Comparison of ENCODE assay signal across 10 mouse cellular contexts in the genomic region with DNA sequence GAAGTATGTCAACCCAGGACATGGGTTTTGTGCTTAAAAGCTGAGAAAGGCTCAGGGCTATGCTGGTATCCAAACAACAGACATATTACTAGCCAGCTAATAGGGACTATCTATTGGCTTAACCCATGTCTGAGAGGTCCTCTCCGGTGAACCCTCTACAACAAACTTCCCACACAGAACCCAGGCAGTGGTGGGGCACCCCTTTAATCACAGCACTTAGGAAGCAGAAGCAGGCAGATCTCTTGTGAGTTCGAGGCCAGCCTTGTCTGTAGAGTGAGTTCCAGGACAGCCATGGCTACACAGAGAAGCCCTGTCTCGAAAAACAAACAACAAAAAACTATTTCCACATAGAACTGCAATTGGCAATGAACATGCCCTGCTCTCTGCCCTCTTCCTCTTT. TPM values are rescaled to one million over a fixed set of nuclear protein-coding genes. Genes with fewer than 3 reads are reported as not detected.
DNase-seq lines count a peak whose midpoint lies in the region; ATAC-seq and TF ChIP-seq lines count a peak whose summit lies in the region.
"Had no signal": no experiment of that assay in that cellular context is flagged by ENCODE, and none has a peak within 500 bp of the region (broad histone marks: within the 10 kb centered on the region; RNA-seq: fewer than 3 reads in every experiment).

No protein-coding gene starts in this region.

- H3K9ac ChIP-seq in heart, embryonic 14.5 days (ENCODE audit: low read length), result no peak overlapping the region; the same call in 1 of the 2 replicates
- H3K9ac ChIP-seq in lung, embryonic 16.5 days (ENCODE audit: low read length), result no peak overlapping the region
- H3K9ac ChIP-seq in limb, embryonic 14.5 days (ENCODE audit: low read depth, low read length, severe bottlenecking), result no peak overlapping the region
- H3K9ac ChIP-seq in stomach, embryonic 16.5 days (ENCODE audit: low read length), result no peak overlapping the region
- H3K9ac ChIP-seq: hindbrain, embryonic 14.5 days had no signal

- no peaks in the 10 kb centered on the region for H3K9me3 ChIP-seq in heart, embryonic 14.5 days (ENCODE audit: control insufficient read depth, low read length)
- H3K9me3 ChIP-seq in lung, embryonic 16.5 days (ENCODE audit: control insufficient read depth, low read length), result no peaks in the 10 kb centered on the region
- H3K9me3 ChIP-seq in limb, embryonic 14.5 days (ENCODE audit: control insufficient read depth, low read length), result no peaks in the 10 kb centered on the region
- no peaks in the 10 kb centered on the region for H3K9me3 ChIP-seq in stomach, embryonic 16.5 days (replicated peaks; ENCODE audit: control insufficient read depth, low read length)
- H3K9me3 ChIP-seq: megakaryocyte, embryonic 14.5 days had no signal

- peak overlapping the region; percentile 60 for H3K4me2 ChIP-seq in heart, embryonic 14.5 days (ENCODE audit: low read length)
- no peak overlapping the region for H3K4me2 ChIP-seq in lung, embryonic 16.5 days (ENCODE audit: low read depth, low read length)
- H3K4me2 ChIP-seq in limb, embryonic 14.5 days (replicated peaks; ENCODE audit: low read depth, low read length, severe bottlenecking), result 0 out of 2 replicates have a peak overlapping the region, but pooled peaks have one; percentile 35
- H3K4me2 ChIP-seq in stomach, embryonic 16.5 days (ENCODE audit: low read depth, low read length), result no peak overlapping the region

- WGBS in heart, embryonic 14.5 days, result 81% methylated on average over 3 of the region's 3 CpGs
- 82% methylated on average over 3 of the region's 3 CpGs for WGBS in lung, embryonic 16.5 days
- 82% methylated on average over 3 of the region's 3 CpGs for WGBS in limb, embryonic 14.5 days
- WGBS in stomach, embryonic 16.5 days, result 84% methylated on average over 3 of the region's 3 CpGs

- peak overlapping the region; percentile 41 to 69; a peak in 3 of 4 replicates for H3K27ac ChIP-seq in heart, embryonic 14.5 days (replicated peaks in 1 of 2; ENCODE audit: control insufficient read depth in 1 of 2, insufficient read depth in 1 of 2, low read depth in 2 of 2, low read length in 2 of 2)
- peak overlapping the region; percentile 65; the same call in 1 of the 2 replicates for H3K27ac ChIP-seq in lung, embryonic 16.5 days (ENCODE audit: low read length)
- H3K27ac ChIP-seq in limb, embryonic 14.5 days (replicated peaks; ENCODE audit: low read depth, low read length), result no peak overlapping the region
- H3K27ac ChIP-seq in stomach, embryonic 16.5 days (ENCODE audit: low read length), result peak overlapping the region; percentile 56
- H3K27ac ChIP-seq: hindbrain, embryonic 14.5 days had no signal

- peaks cover 23 to 31% of the 10 kb centered on the region in 2 experiments for H3K4me1 ChIP-seq in heart, embryonic 14.5 days (ENCODE audit: control insufficient read depth in 2 of 2, insufficient read depth in 2 of 2, low read length in 2 of 2)
- peaks cover 39% of the 10 kb centered on the region for H3K4me1 ChIP-seq in lung, embryonic 16.5 days (replicated peaks; ENCODE audit: control insufficient read depth, insufficient read depth, low read length)
- H3K4me1 ChIP-seq in limb, embryonic 14.5 days (ENCODE audit: control insufficient read depth, insufficient read depth, low read length), result peaks cover 27% of the 10 kb centered on the region
- peaks cover 34% of the 10 kb centered on the region for H3K4me1 ChIP-seq in stomach, embryonic 16.5 days (ENCODE audit: control insufficient read depth, insufficient read depth, low read length)

- no peak overlapping the region for H3K4me3 ChIP-seq in heart, embryonic 14.5 days (ENCODE audit: control insufficient read depth in 1 of 2, insufficient read depth in 1 of 2, low read depth in 1 of 2, low read length in 2 of 2)
- no peak overlapping the region for H3K4me3 ChIP-seq in lung, embryonic 16.5 days (ENCODE audit: low read length)
- no peak overlapping the region for H3K4me3 ChIP-seq in limb, embryonic 14.5 days (replicated peaks; ENCODE audit: low read length)
- H3K4me3 ChIP-seq in stomach, embryonic 16.5 days (replicated peaks; ENCODE audit: low read length), result no peak overlapping the region

- no peak for TF ChIP-seq POLR2A in limb, embryonic 14.5 days (IDR thresholded peaks at IDR 0.05; ENCODE audit: borderline replicate concordance, extremely low read depth, insufficient read depth, insufficient read length)

- H3K36me3 ChIP-seq in heart, embryonic 14.5 days (ENCODE audit: control insufficient read depth, insufficient read depth, low read length), result no peaks in the 10 kb centered on the region
- no peaks in the 10 kb centered on the region for H3K36me3 ChIP-seq in lung, embryonic 16.5 days (ENCODE audit: control insufficient read depth, insufficient read depth, low read length)
- H3K36me3 ChIP-seq in limb, embryonic 14.5 days (ENCODE audit: control insufficient read depth, insufficient read depth, low read length), result no peaks in the 10 kb centered on the region
- no peaks in the 10 kb centered on the region for H3K36me3 ChIP-seq in stomach, embryonic 16.5 days (ENCODE audit: control insufficient read depth, insufficient read depth, low read length)

- H3K27me3 ChIP-seq in heart, embryonic 14.5 days (ENCODE audit: control insufficient read depth, insufficient read depth, low read length), result no peaks in the 10 kb centered on the region
- H3K27me3 ChIP-seq in lung, embryonic 16.5 days (ENCODE audit: control insufficient read depth, insufficient read depth, low read depth, low read length), result no peaks in the 10 kb centered on the region
- no peaks in the 10 kb centered on the region for H3K27me3 ChIP-seq in limb, embryonic 14.5 days (ENCODE audit: control insufficient read depth, insufficient read depth, low read length)
- no peaks in the 10 kb centered on the region for H3K27me3 ChIP-seq in stomach, embryonic 16.5 days (ENCODE audit: control insufficient read depth, insufficient read depth, low read length)

- no peak for DNase-seq in heart, adult 9 months (ENCODE audit: low spot score in 2 of 2)
- no peak for DNase-seq in lung, postnatal 14 days
- no peak for DNase-seq in limb, embryonic 14.5 days (ENCODE audit: low spot score)
- no peak for DNase-seq in ovary, adult 18-20 months (ENCODE audit: low spot score)

- ATAC-seq in heart, embryonic 14.5 days (ENCODE audit: insufficient number of reproducible peaks, insufficient read depth, low FRiP score, low read depth), result no peak
- ATAC-seq in lung, embryonic 16.5 days (ENCODE audit: low read depth), result no peak
- no peak for ATAC-seq in limb, embryonic 14.5 days (ENCODE audit: low FRiP score, low read depth)
- ATAC-seq in stomach, embryonic 16.5 days (ENCODE audit: insufficient read depth, low FRiP score), result no peak

RNA-seq across cellular contexts. Expression of gene Mcam, which starts 7.5 kb away (rescaled TPM):
- polyA plus RNA-seq in heart, embryonic 14.5 days (2014; fragmentation: Nextera tagmentation; extraction: Ambion mirVana), result 129 and 130 TPM in 2 replicates
- 99.1 and 104 TPM in 2 replicates for polyA plus RNA-seq in lung, embryonic 16.5 days (2015; fragmentation: Nextera tagmentation; extraction: Ambion mirVana)
- 82.8 and 101 TPM in 2 replicates for polyA plus RNA-seq in limb, embryonic 14.5 days (2012; rRNA removed)
- 44.2 and 46.3 TPM in 2 replicates for polyA plus RNA-seq in limb, embryonic 14.5 days (2014; fragmentation: Nextera tagmentation; extraction: Ambion mirVana)
- polyA plus RNA-seq in stomach, embryonic 16.5 days (2015; fragmentation: Nextera tagmentation; extraction: Ambion mirVana), result 53.6 and 56.9 TPM in 2 replicates

RNA-seq across cellular contexts. Expression of gene Rnf26, which starts 13.4 kb away (rescaled TPM):
- polyA plus RNA-seq in heart, embryonic 14.5 days (2014; fragmentation: Nextera tagmentation; extraction: Ambion mirVana), result 30.4 and 32.9 TPM in 2 replicates
- 60.1 and 63.8 TPM in 2 replicates for polyA plus RNA-seq in lung, embryonic 16.5 days (2015; fragmentation: Nextera tagmentation; extraction: Ambion mirVana)
- 56.1 and 80.2 TPM in 2 replicates for polyA plus RNA-seq in limb, embryonic 14.5 days (2012; rRNA removed)
- polyA plus RNA-seq in limb, embryonic 14.5 days (2014; fragmentation: Nextera tagmentation; extraction: Ambion mirVana), result 74.0 and 81.0 TPM in 2 replicates
- 42.3 and 50.6 TPM in 2 replicates for polyA plus RNA-seq in stomach, embryonic 16.5 days (2015; fragmentation: Nextera tagmentation; extraction: Ambion mirVana)

RNA-seq across cellular contexts. Expression of gene Gm49380, which starts 13.4 kb away (rescaled TPM):
- 0.07 and 0.08 TPM in 2 replicates for polyA plus RNA-seq in heart, embryonic 14.5 days (2014; fragmentation: Nextera tagmentation; extraction: Ambion mirVana)
- 0.13 and 0.14 TPM in 2 replicates for polyA plus RNA-seq in lung, embryonic 16.5 days (2015; fragmentation: Nextera tagmentation; extraction: Ambion mirVana)
- 0.41 and 0.49 TPM in 2 replicates for polyA plus RNA-seq in limb, embryonic 14.5 days (2012; rRNA removed)
- polyA plus RNA-seq in limb, embryonic 14.5 days (2014; fragmentation: Nextera tagmentation; extraction: Ambion mirVana), result 0.23 and 0.65 TPM in 2 replicates
- 0.19 and 0.21 TPM in 2 replicates for polyA plus RNA-seq in stomach, embryonic 16.5 days (2015; fragmentation: Nextera tagmentation; extraction: Ambion mirVana)
- polyA plus RNA-seq: large intestine, adult 2 months had no signal

RNA-seq across cellular contexts. Expression of gene C1qtnf5, which starts 19.7 kb away (rescaled TPM):
- polyA plus RNA-seq in heart, embryonic 14.5 days (2014; fragmentation: Nextera tagmentation; extraction: Ambion mirVana), result 2.3 and 2.7 TPM in 2 replicates
- polyA plus RNA-seq in lung, embryonic 16.5 days (2015; fragmentation: Nextera tagmentation; extraction: Ambion mirVana), result 5.4 and 5.6 TPM in 2 replicates
- 10.0 and 12.7 TPM in 2 replicates for polyA plus RNA-seq in limb, embryonic 14.5 days (2012; rRNA removed)
- 6.9 and 7.5 TPM in 2 replicates for polyA plus RNA-seq in limb, embryonic 14.5 days (2014; fragmentation: Nextera tagmentation; extraction: Ambion mirVana)
- polyA plus RNA-seq in stomach, embryonic 16.5 days (2015; fragmentation: Nextera tagmentation; extraction: Ambion mirVana), result 2.4 and 2.5 TPM in 2 replicates

RNA-seq across cellular contexts. Expression of gene Mfrp, which starts 25.2 kb away (rescaled TPM):
- not detected in 2 replicates for polyA plus RNA-seq in heart, embryonic 14.5 days (2014; fragmentation: Nextera tagmentation; extraction: Ambion mirVana)
- polyA plus RNA-seq in lung, embryonic 16.5 days (2015; fragmentation: Nextera tagmentation; extraction: Ambion mirVana), result 0.20 and 0.21 TPM in 2 replicates
- polyA plus RNA-seq in limb, embryonic 14.5 days (2012; rRNA removed), result 0.08 and 0.29 TPM in 2 replicates
- polyA plus RNA-seq in limb, embryonic 14.5 days (2014; fragmentation: Nextera tagmentation; extraction: Ambion mirVana), result 0.18 and 0.37 TPM in 2 replicates
- 0.08 and 0.20 TPM in 2 replicates for polyA plus RNA-seq in stomach, embryonic 16.5 days (2015; fragmentation: Nextera tagmentation; extraction: Ambion mirVana)
- polyA plus RNA-seq: large intestine, adult 2 months had no signal

Comparison
In these comparisons a context has a peak if more than half of its experiments do, and no peak if none do; other contexts are left out.
1. H3K4me2 ChIP-seq: peak in heart, embryonic 14.5 days (single experiment) and limb, embryonic 14.5 days (single experiment); none in lung, embryonic 16.5 days (single experiment) and stomach, embryonic 16.5 days (single experiment).